In genomic region chr4:87201229-87201628, GRCm38 (mm10) we compare ENCODE assay signal across 37 mouse cellular contexts. TPM values are rescaled to one million over a fixed set of nuclear protein-coding genes. Genes with fewer than 3 reads are reported as not detected.
"Had no signal": no experiment of that assay in that cellular context is flagged by ENCODE, and none has a peak within 500 bp of the region (broad histone marks: within the 10 kb centered on the region; RNA-seq: fewer than 3 reads in every experiment).

No protein-coding gene starts in this region.

- H3K4me2 ChIP-seq: heart, embryonic 11.5 days; heart, embryonic 12.5 days; heart, embryonic 13.5 days; heart, embryonic 15.5 days; hindbrain, embryonic 12.5 days; hindbrain, embryonic 13.5 days; hindbrain, embryonic 14.5 days; hindbrain, embryonic 15.5 days; intestine, embryonic 15.5 days; kidney, embryonic 15.5 days had no signal

- DNase-seq: heart, postnatal 10 days; heart, postnatal 14 days; heart, postnatal 36 days; heart, postnatal 4 days; kidney, adult 11 months; kidney, adult 18-20 months; kidney, adult 2 months; kidney, adult 8-10 months; kidney, adult 9 months; kidney, postnatal 10 days; kidney, postnatal 14 days; kidney, postnatal 25 days; kidney, postnatal 36 days; kidney, postnatal 4 days; layer of hippocampus, adult 9-11 months; layer of hippocampus, postnatal 36 days had no signal

- H3K36me3 ChIP-seq: heart, embryonic 10.5 days; heart, embryonic 12.5 days; heart, embryonic 13.5 days; heart, embryonic 15.5 days; hindbrain, embryonic 10.5 days; hindbrain, embryonic 12.5 days; hindbrain, embryonic 13.5 days; hindbrain, embryonic 15.5 days; intestine, embryonic 15.5 days; kidney, embryonic 15.5 days had no signal

- H3K27ac ChIP-seq: heart, embryonic 10.5 days; heart, embryonic 13.5 days; heart, embryonic 15.5 days; hindbrain, embryonic 10.5 days; hindbrain, embryonic 12.5 days; hindbrain, embryonic 13.5 days; hindbrain, embryonic 14.5 days; hindbrain, embryonic 15.5 days; hindbrain, postnatal 0 days; intestine, embryonic 15.5 days; kidney, embryonic 15.5 days; kidney, postnatal 0 days had no signal

- H3K4me1 ChIP-seq: hindbrain, embryonic 10.5 days; hindbrain, embryonic 12.5 days; hindbrain, embryonic 13.5 days; hindbrain, embryonic 15.5 days; intestine, embryonic 15.5 days; kidney, embryonic 15.5 days had no signal

- H3K9me3 ChIP-seq: heart, embryonic 10.5 days; heart, embryonic 12.5 days; heart, embryonic 13.5 days; heart, embryonic 15.5 days; hindbrain, embryonic 10.5 days; hindbrain, embryonic 12.5 days; hindbrain, embryonic 13.5 days; hindbrain, embryonic 15.5 days; intestine, embryonic 15.5 days; kidney, embryonic 15.5 days had no signal

- H3K9ac ChIP-seq: heart, embryonic 12.5 days; heart, embryonic 13.5 days; heart, embryonic 15.5 days; hindbrain, embryonic 12.5 days; hindbrain, embryonic 13.5 days; hindbrain, embryonic 14.5 days; hindbrain, embryonic 15.5 days; intestine, embryonic 15.5 days; kidney, embryonic 15.5 days had no signal

- H3K4me3 ChIP-seq: heart, embryonic 10.5 days; heart, embryonic 12.5 days; heart, embryonic 13.5 days; heart, embryonic 15.5 days; hindbrain, embryonic 10.5 days; hindbrain, embryonic 12.5 days; hindbrain, embryonic 13.5 days; hindbrain, embryonic 15.5 days; intestine, embryonic 15.5 days; kidney, embryonic 15.5 days had no signal

- H3K27me3 ChIP-seq: heart, embryonic 12.5 days; heart, embryonic 13.5 days; heart, embryonic 15.5 days; hindbrain, embryonic 12.5 days; hindbrain, embryonic 13.5 days; hindbrain, embryonic 15.5 days; intestine, embryonic 15.5 days; kidney, embryonic 15.5 days had no signal

- ATAC-seq: hindbrain, embryonic 16.5 days; hindbrain, postnatal 0 days; inflammation-experienced regulatory T-cells, adult 6 months; intestine, embryonic 15.5 days; intestine, embryonic 16.5 days; intestine, postnatal 0 days had no signal

RNA-seq across cellular contexts. Expression of gene Slc24a2, which starts 29.0 kb away (rescaled TPM):
- polyA plus RNA-seq: intestine, embryonic 14.5 days; intestine, postnatal 0 days; kidney, embryonic 14.5 days; kidney, embryonic 16.5 days; kidney, postnatal 0 days had no signal
